Mouse (Mus musculus) forebrain, embryonic 14.5 days (tissue): Measurements from ENCODE around the gene Tmem38b. TPM values are rescaled to one million over a fixed set of nuclear protein-coding genes. Genes with fewer than 3 reads are reported as not detected.
A peak's percentile ranks its signal among the peaks of the same experiment; 100 is the strongest.

ENCODE experiments used
- ATAC-seq: fragments of 200-750 bp; cut with Nextera tagmentation; 2 replicates; pipeline ENCODE4 v1.8.0; 2017; ENCODE audit warnings: mild to moderate bottlenecking, moderate library complexity
- DNase-seq: peaks from one replicate; pipeline ENCODE4 v3.0.0-alpha.2; 2015; ENCODE audit warnings: low spot score
- H3K27ac ChIP-seq: fragments of 300-500 bp; sonication (generic); 2 replicates; pipeline ENCODE4 v1.5.1; 2014; ENCODE audit warnings: low read depth, mild to moderate bottlenecking, control low read depth, low read length, moderate library complexity
- H3K27me3 ChIP-seq: fragments of 300-500 bp; sonication (generic); replicated peaks from 2 replicates; pipeline ENCODE4 v1.6.1; 2014; ENCODE audit warnings: low read length, control low read depth, mixed read lengths; ENCODE audit not compliant: control insufficient read depth, insufficient read depth
- H3K36me3 ChIP-seq: fragments of 300-500 bp; sonication (generic); 2 replicates; pipeline ENCODE4 v1.6.1; 2014; ENCODE audit warnings: low read length, control low read depth; ENCODE audit not compliant: control insufficient read depth, insufficient read depth
- H3K4me1 ChIP-seq: fragments of 300-500 bp; sonication (generic); 2 replicates; pipeline ENCODE4 v1.6.1; 2014; ENCODE audit warnings: antibody characterized with exemption, low read length, control low read depth; ENCODE audit not compliant: control insufficient read depth, insufficient read depth
- H3K4me2 ChIP-seq: fragments of 300-500 bp; sonication (generic); 2 replicates; pipeline ENCODE4 v1.6.1; 2014; ENCODE audit warnings: mild to moderate bottlenecking, control low read depth, low read length
- H3K4me3 ChIP-seq: fragments of 300-500 bp; sonication (generic); 2 replicates; pipeline ENCODE4 v1.5.1; 2014; ENCODE audit warnings: low read depth, low read length, control low read depth
- H3K9ac ChIP-seq: fragments of 300-500 bp; sonication (generic); 2 replicates; pipeline ENCODE4 v1.6.1; 2014; ENCODE audit warnings: mild to moderate bottlenecking, low read length, control low read depth, moderate library complexity
- H3K9me3 ChIP-seq: fragments of 300-500 bp; sonication (generic); replicated peaks from 2 replicates; pipeline ENCODE4 v1.6.1; 2016; ENCODE audit warnings: low read length, control low read depth, mixed read lengths; ENCODE audit not compliant: control insufficient read depth
- WGBS: fragments of 180-500 bp; shearing (Covaris S2); extraction: QIAGEN DNeasy Blood & Tissue Kit; methylation state at CpG from one replicate; pipeline ENCODE4 v1.1.7; 2014; 5-methylcytosine and 5-hydroxymethylcytosine counted together
- polyA plus RNA-seq: library from polyadenylated mRNA; unstranded; fragments of >200 nt; fragmentation: Nextera tagmentation; extraction: Ambion mirVana; gene quantifications from 2 replicates; pipeline ENCODE4 v1.2.1, GENCODE M21; 2014

Tmem38b gene
- polyA plus RNA-seq, 1 experiment from 2014 or later = 7.0 TPM

DNA sequence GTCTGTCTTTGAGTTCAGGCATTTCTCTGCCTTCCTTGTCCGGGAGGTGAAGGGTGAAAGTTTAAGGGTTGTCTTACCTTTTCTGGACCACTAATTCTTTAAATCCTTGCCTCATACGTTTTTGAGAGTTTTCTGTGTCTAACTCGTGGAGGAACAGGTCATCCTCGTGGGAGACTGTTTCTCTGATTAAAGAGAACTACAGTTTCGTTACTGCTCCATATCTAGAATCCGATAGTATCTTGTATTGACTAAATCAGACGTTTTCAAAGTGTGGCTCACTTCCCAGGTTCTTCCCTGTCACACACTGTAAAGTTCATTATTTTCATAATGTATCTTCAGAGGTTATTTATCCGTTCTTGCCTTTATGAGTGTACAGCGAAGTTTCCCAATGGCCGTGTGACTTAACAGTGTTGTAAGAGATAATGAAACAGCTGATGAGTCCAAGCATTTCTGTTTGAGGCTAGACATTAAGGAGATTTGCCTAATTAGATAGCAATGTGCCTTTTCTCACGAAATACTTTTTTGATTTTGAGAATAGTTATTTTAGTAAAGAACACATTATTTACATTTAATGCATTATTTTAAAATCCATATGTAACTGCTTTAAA, 900 bp downstream of the Tmem38b start:
- Histone ChIP-seq H3K4me3 (peak overlapping the region; percentile 86), H3K4me1 (no peaks in the 10 kb centered on the region), H3K27ac (no peak overlapping the region), H3K36me3 (no peaks in the 10 kb centered on the region), H3K4me2 (peak overlapping the region; percentile 72), H3K27me3 (no peaks in the 10 kb centered on the region), H3K9me3 (no peaks in the 10 kb centered on the region), H3K9ac (peak overlapping the region; percentile 80)
- 9% methylated on average over 11 of the region's 11 CpGs for WGBS
- ATAC-seq = no peak
- DNase-seq = no peak

DNA sequence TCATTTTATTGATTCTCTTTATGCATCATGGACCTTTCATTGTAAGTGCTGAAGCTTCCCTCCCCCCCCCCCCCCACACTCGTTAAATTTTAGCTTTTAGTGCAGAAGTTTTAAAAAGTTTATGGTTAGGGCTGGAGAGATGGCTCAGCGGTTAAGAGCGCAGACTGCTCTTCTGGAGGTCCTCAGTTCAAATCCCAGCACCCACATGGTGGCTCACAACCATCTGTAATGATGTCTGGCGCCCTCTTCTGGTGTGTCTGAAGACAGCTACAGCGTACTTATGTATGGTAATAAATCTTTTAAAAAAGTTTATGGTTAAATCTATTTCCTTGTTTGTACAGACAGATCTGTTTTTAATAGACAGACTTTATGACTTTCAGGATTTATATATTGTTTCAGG, 2.0 kb downstream of the Tmem38b start:
- Histone ChIP-seq H3K4me2 (no peak overlapping the region), H3K4me3 (no peak overlapping the region), H3K4me1 (no peaks in the 10 kb centered on the region), H3K36me3 (no peaks in the 10 kb centered on the region), H3K27ac (no peak overlapping the region), H3K27me3 (no peaks in the 10 kb centered on the region), H3K9ac (no peak overlapping the region), H3K9me3 (no peaks in the 10 kb centered on the region)
- 83% methylated on average over 5 of the region's 5 CpGs for WGBS
- ATAC-seq (no peak), DNase-seq (no peak)

DNA sequence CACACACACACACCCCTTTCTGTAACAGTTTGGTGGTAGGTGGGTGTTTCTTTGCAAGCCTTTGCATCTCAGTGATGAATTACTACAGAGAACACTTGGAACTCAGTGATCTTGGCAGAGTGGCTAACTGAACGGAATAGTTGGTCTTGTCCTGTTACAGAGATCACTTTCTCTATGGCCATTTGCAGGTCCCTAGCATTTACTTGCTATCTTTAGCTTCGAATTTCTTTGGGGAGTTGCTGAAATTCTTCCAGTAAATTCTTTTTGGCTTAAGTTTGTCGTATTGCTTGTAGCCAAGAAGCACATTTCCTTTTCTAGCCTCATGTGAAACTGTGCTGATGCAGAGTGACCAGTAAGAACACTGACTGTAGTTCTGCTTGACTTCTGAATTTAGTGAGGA, 3.1 kb downstream of the Tmem38b start:
- Histone ChIP-seq H3K36me3 (no peaks in the 10 kb centered on the region), H3K4me3 (no peak overlapping the region), H3K4me1 (no peaks in the 10 kb centered on the region), H3K27me3 (no peaks in the 10 kb centered on the region), H3K27ac (no peak overlapping the region), H3K4me2 (no peak overlapping the region), H3K9ac (no peak overlapping the region), H3K9me3 (no peaks in the 10 kb centered on the region)
- no peak for ATAC-seq
- WGBS = 88% methylated on average over 3 of the region's 3 CpGs
- DNase-seq = no peak

DNA sequence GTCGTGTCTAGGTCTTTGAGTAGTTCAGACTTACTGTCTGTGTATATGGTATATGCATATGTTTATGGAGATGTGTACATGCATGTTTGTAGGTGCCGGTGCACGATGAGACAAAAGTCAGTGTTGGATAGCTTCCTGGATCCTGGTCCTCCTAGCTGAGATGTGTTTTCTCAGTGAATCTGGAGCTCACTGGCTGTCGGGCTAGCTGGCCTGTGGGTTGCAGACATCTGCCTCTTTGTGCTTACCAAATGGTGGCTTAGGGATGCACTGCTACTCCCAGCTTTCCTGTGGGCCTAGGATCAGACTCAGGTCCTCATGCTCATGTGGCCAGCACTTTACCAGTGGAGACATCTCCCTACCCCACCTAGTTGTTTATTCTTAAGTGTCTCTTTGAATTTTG, 4.2 kb downstream of the Tmem38b start:
- Histone ChIP-seq H3K9ac (no peak overlapping the region), H3K27ac (no peak overlapping the region), H3K4me3 (no peak overlapping the region), H3K4me2 (no peak overlapping the region), H3K27me3 (no peaks in the 10 kb centered on the region), H3K36me3 (no peaks in the 10 kb centered on the region), H3K9me3 (no peaks in the 10 kb centered on the region), H3K4me1 (no peaks in the 10 kb centered on the region)
- WGBS = 92% methylated on average over 4 of the region's 4 CpGs
- DNase-seq (no peak), ATAC-seq (no peak)

DNA sequence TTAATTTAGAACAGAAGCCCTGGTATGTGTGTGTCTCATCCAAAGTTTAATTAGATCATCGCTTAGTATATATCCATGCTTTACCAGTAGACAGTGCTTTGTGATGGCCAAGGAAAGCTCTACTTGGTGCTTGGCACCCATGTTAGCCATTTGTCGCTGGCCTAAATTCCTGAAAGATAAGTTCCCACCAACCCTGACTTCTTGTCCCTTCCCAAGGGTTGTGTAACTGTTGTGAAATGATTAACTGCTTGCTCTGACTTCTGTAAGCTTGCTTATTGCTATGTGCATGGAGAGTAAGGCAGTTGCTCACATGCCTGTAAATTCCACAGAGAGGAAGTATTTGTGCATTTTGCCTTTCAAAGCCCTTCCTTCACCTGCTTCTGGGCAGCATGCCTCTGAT, 4.7 kb downstream of the Tmem38b start:
- ATAC-seq = no peak
- Histone ChIP-seq H3K27ac (no peak overlapping the region), H3K36me3 (no peaks in the 10 kb centered on the region), H3K4me2 (no peak overlapping the region), H3K27me3 (no peaks in the 10 kb centered on the region), H3K9me3 (no peaks in the 10 kb centered on the region), H3K4me1 (no peaks in the 10 kb centered on the region), H3K4me3 (no peak overlapping the region), H3K9ac (no peak overlapping the region)
- DNase-seq = no peak
- WGBS = 95% methylated on average over 2 of the region's 2 CpGs

DNA sequence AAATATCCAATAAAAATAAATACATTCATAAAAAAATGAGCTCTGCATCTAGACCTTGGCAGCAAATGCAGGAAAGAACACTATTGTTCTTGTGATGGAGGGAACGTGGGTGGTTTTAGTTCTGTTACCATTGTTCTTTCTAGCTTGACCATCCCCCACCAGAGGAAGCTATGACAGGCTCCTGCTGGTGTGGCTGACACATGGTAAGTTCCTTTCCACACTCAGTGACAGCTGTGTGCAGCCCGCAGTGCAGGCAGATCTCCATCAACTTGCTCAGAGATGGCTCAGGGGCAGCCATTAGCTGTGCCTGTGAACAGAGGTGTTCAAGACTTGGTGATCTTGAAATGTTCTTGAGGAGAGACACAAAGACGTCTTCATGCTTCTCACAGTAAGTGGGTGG, 6.5 kb downstream of the Tmem38b start:
- H3K27ac ChIP-seq = no peak overlapping the region
- DNase-seq (no peak), ATAC-seq (no peak)
- H3K9ac ChIP-seq = no peak overlapping the region
- WGBS = 61% methylated on average over 3 of the region's 3 CpGs
- no peak overlapping the region for H3K4me3 ChIP-seq
- no peaks in the 10 kb centered on the region for H3K36me3 ChIP-seq
- H3K4me2 ChIP-seq = no peak overlapping the region
- H3K27me3 ChIP-seq = no peaks in the 10 kb centered on the region
- H3K9me3 ChIP-seq = no peaks in the 10 kb centered on the region
- H3K4me1 ChIP-seq = no peaks in the 10 kb centered on the region

DNA sequence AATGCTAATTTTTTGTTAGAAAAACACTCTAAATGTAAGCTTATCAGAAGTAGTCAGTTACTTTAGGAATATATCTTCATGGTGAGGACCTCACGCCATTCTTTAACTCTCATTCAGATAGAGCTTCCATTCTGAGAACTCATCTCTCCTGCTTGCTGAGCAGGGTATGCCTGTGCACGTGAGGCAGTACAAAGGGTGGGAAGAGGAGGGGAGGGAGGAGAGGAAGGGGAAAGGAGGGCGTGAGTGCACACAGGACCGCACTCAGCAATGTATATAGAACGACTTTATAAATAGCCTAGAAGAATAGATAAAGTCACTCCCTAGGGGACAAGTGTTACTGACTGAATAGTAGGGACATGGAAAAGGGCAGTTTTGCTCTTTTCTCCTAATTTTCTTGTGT, 11.1 kb downstream of the Tmem38b start:
- no peak for ATAC-seq
- no peak overlapping the region for H3K4me3 ChIP-seq
- no peak overlapping the region for H3K9ac ChIP-seq
- no peak for DNase-seq
- WGBS = 19% methylated on average over 5 of the region's 5 CpGs
- H3K4me1 ChIP-seq = no peaks in the 10 kb centered on the region
- H3K9me3 ChIP-seq = no peaks in the 10 kb centered on the region
- H3K27ac ChIP-seq = no peak overlapping the region
- H3K4me2 ChIP-seq = no peak overlapping the region
- H3K27me3 ChIP-seq = no peaks in the 10 kb centered on the region
- no peaks in the 10 kb centered on the region for H3K36me3 ChIP-seq

DNA sequence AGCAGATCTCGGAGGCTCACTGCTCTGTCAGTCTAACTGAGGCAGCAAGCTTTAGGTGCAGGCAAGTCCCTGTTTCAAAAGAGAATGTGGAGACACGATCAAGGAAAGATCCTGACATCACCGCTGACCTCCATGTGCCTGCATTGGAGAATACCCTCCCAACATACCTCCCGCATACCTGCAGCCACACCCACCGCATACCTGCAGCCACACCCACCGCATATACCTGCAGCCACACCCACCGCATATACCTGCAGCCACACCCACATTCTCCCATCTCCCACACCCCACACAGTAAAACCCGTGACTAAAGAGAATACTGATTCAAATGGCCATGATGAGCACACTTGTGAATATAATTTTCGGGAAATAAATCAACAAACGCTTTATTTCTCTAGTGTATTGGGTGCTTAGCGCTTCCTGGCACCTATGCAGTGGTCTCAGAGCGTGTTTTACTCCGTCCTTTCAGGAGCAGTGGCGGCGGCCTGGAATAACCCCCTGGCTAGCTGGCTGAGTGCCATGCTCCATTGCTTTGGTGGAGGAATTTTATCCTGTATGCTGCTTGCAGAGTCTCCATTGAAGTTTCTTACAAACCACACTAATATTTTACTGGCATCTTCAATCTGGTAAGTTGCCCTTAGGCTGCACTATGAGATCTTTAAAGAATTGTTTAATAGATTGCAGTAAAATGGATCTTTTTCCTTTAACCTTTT, 14.5 kb downstream of the Tmem38b start:
- Histone ChIP-seq H3K36me3 (no peaks in the 10 kb centered on the region), H3K9me3 (no peaks in the 10 kb centered on the region), H3K4me1 (no peaks in the 10 kb centered on the region), H3K27me3 (no peaks in the 10 kb centered on the region), H3K4me3 (no peak overlapping the region), H3K27ac (no peak overlapping the region), H3K4me2 (no peak overlapping the region), H3K9ac (no peak overlapping the region)
- WGBS = 76% methylated on average over 15 of the region's 15 CpGs
- DNase-seq (peak; percentile 33), ATAC-seq (no peak)

DNA sequence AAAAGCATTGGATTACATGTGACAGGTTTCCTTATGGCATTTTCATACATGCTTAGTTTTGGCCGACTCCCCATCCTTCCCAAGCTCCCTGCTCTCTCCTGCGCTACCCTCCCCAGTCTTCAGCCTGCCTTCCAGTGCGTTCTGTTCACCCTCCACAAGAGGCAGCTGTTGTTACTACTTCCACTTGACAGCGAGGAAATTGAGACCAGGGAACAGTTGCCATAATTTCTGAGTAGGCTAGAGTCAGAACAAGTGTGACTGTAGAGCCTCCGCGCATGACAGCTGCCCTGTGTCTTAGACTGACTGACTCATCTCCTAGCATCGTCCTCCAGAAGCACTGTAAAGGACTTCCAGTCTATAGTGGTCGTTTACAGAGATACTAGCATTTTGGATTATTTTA, 17.7 kb downstream of the Tmem38b start:
- H3K4me2 ChIP-seq = no peak overlapping the region
- H3K27me3 ChIP-seq = no peaks in the 10 kb centered on the region
- DNase-seq (no peak), ATAC-seq (no peak)
- no peak overlapping the region for H3K27ac ChIP-seq
- H3K36me3 ChIP-seq = no peaks in the 10 kb centered on the region
- H3K9me3 ChIP-seq = no peaks in the 10 kb centered on the region
- WGBS = 71% methylated on average over 8 of the region's 8 CpGs
- no peaks in the 10 kb centered on the region for H3K4me1 ChIP-seq
- no peak overlapping the region for H3K9ac ChIP-seq
- no peak overlapping the region for H3K4me3 ChIP-seq
